Mouse (Mus musculus): Measurements from ENCODE around the gene Ttll3.

DNA sequence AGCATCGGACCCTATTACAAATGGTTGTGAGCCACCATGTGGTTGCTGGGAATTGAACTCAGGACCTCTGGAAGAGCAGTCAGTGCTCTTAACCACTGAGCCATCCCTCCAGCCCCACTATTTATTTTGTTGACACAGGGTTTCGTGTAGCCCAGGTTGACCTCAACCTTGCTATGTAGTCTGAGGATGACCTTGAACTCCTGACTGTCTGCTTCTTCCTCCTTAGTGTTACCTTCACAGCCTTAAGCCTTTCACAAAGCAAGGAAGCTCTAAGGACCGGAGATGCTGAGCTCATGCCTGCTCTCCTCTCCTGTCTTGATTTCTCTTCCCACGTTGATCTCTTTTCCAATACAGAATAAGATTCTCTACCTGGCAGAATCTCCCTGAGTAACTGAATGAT lies 42.2 kb upstream of the Ttll3 start:
- TF ChIP-seq CTCF (IDR thresholded peaks at IDR 0.05; ENCODE audit: control insufficient read depth, insufficient read depth, insufficient read length) = no peak
- no peak for TF ChIP-seq MAX (IDR thresholded peaks at IDR 0.05)
- TF ChIP-seq MYOG (IDR thresholded peaks at IDR 0.05; ENCODE audit: control insufficient read depth, extremely low read depth, insufficient read length) = no peak
- TF ChIP-seq USF1 (IDR thresholded peaks at IDR 0.05; ENCODE audit: low read depth) = no peak
- TF ChIP-seq MYOD1 (IDR thresholded peaks at IDR 0.05; ENCODE audit: control insufficient read depth, insufficient read length, low read depth) = no peak
- TF ChIP-seq CEBPB (IDR thresholded peaks at IDR 0.05; ENCODE audit: low read depth) = no peak
- no peak for TF ChIP-seq FOSL1 (IDR thresholded peaks at IDR 0.05; ENCODE audit: insufficient read depth, low read length, poor library complexity, severe bottlenecking)

Data from C2C12 (cell line).